Mouse (Mus musculus) testis, adult 2 months (tissue): ENCODE data around the gene Tpd52l1. TPM values are rescaled to one million over a fixed set of nuclear protein-coding genes. Genes with fewer than 3 reads are reported as not detected.
A peak's percentile ranks its signal among the peaks of the same experiment; 100 is the strongest.

Experiments
- H3K27ac ChIP-seq: fragments of 200-500 bp; 2 replicates; pipeline ENCODE4 v1.5.1; 2012; ENCODE audit warnings: low read depth, low read length; ENCODE audit not compliant: control insufficient read depth, insufficient read depth
- H3K27me3 ChIP-seq: fragments of 200-500 bp; 2 replicates; pipeline ENCODE4 v1.6.1; 2012; ENCODE audit warnings: mild to moderate bottlenecking, low read length, moderate library complexity; ENCODE audit not compliant: control insufficient read depth, insufficient read depth
- H3K36me3 ChIP-seq: fragments of 200-500 bp; 2 replicates; pipeline ENCODE4 v1.6.1; 2012; ENCODE audit warnings: mild to moderate bottlenecking, low read length; ENCODE audit not compliant: control insufficient read depth, insufficient read depth
- H3K4me1 ChIP-seq: fragments of 200-500 bp; 2 replicates; pipeline ENCODE4 v1.6.1; 2012; ENCODE audit warnings: low read length; ENCODE audit not compliant: control insufficient read depth, insufficient read depth
- H3K4me3 ChIP-seq: fragments of 200-500 bp; 2 replicates; pipeline ENCODE4 v1.5.1; 2012; ENCODE audit warnings: low read depth, mild to moderate bottlenecking, low read length, moderate library complexity, mixed read lengths; ENCODE audit not compliant: control insufficient read depth
- CTCF ChIP-seq: fragments of 200-500 bp; IDR thresholded peaks from 2 replicates; pipeline ENCODE4 v1.5.1; 2012; ENCODE audit warnings: low read depth, mild to moderate bottlenecking, inconsistent platforms, low read length, moderate library complexity; ENCODE audit not compliant: control insufficient read depth, insufficient read depth, insufficient replicate concordance
- POLR2A ChIP-seq: fragments of 200-500 bp; IDR thresholded peaks from 2 replicates; pipeline ENCODE4 v1.6.1; 2012; ENCODE audit warnings: low read depth, mild to moderate bottlenecking, inconsistent platforms, low read length, moderate library complexity; ENCODE audit not compliant: control insufficient read depth
- polyA plus RNA-seq: library from polyadenylated mRNA; depleted of rRNA; stranded (reverse); fragments of >200 nt; gene quantifications from 2 replicates; pipeline ENCODE4 v1.2.3, GENCODE M21; 2012; rRNA removed

The Tpd52l1 gene
- polyA plus RNA-seq, result 14.1 and 17.7 TPM in 2 replicates

DNA sequence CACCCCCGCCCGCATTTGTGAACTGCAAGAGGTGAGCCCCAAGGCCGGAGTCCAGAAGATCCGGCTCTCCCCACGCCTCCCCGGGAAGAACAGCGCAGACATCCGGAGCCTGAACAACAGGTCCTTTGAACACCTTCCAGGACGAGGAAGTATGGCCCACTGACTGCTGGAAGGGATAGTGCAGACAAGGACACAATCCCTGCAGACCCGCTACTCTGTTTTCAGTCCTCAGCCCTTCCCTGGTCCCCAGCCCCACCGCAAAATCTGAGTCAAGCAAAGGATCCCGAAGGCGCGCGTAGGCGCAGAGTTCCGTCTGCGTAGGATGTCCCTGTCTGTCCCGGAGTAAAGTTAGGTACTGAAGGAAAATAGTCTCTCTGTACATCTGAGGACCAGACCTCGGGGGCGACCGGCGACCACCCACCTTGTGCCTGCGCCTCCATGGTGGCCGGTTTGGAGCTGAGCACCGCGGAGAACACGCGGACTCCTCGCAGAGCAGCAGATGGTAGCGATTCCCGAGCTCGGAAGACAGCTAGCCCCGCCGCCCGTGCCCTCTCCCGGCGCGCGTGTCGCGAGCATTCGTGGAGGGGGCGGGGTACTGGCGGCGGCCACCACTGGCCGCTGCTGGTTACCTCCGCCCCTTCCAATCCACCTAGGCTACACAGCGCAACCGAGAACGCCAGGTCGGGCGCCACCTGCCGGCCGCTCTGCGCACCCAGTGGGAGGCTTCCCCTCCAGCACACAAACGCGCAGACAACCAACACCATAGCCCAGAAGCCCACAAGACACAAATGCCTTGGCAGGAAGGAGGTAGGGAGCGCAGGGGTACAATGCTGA is at the start of gene Tpd52l1:
Tpd52l1 (minus strand) TSS at position 668 of the 834 bp plus-strand sequence.
- Histone ChIP-seq H3K4me1 (peaks cover 9% of the 10 kb centered on the region), H3K27ac (peak within 1 kb of the TSS; percentile 48), H3K36me3 (no peaks in the 10 kb centered on the region), H3K27me3 (no peaks in the 10 kb centered on the region), H3K4me3 (peak within 1 kb of the TSS; percentile 75)
- peak; percentile 93 for TF ChIP-seq CTCF
- TF ChIP-seq POLR2A, result no peak

GRCm38 (mm10) chr10:31494296-31494695 is 48.5 kb upstream of the Tpd52l1 start:
- Histone ChIP-seq H3K36me3 (no peaks in the 10 kb centered on the region), H3K27ac (no peak overlapping the region), H3K4me1 (no peaks in the 10 kb centered on the region), H3K4me3 (no peak overlapping the region), H3K27me3 (no peaks in the 10 kb centered on the region)
- TF ChIP-seq CTCF (no peak), POLR2A (no peak)

GRCm38 (mm10) chr10:31467043-31467898 is 21.5 kb upstream of the Tpd52l1 start:
- Histone ChIP-seq H3K4me3 (no peak overlapping the region), H3K27ac (no peak overlapping the region), H3K27me3 (no peaks in the 10 kb centered on the region), H3K36me3 (no peaks in the 10 kb centered on the region), H3K4me1 (no peaks in the 10 kb centered on the region)
- TF ChIP-seq POLR2A, result no peak
- no peak for TF ChIP-seq CTCF

- no peak overlapping the region for H3K4me3 ChIP-seq
- TF ChIP-seq CTCF, result no peak
- TF ChIP-seq POLR2A, result no peak
- H3K4me1 ChIP-seq, result no peaks in the 10 kb centered on the region
- no peaks in the 10 kb centered on the region for H3K36me3 ChIP-seq
- H3K27ac ChIP-seq, result no peak overlapping the region
- no peaks in the 10 kb centered on the region for H3K27me3 ChIP-seq
Observed at GRCm38 (mm10) chr10:31465840-31466541, 20.2 kb upstream of the Tpd52l1 start.

- Histone ChIP-seq H3K27me3 (no peaks in the 10 kb centered on the region), H3K4me1 (no peaks in the 10 kb centered on the region), H3K36me3 (no peaks in the 10 kb centered on the region), H3K27ac (no peak overlapping the region), H3K4me3 (no peak overlapping the region)
- TF ChIP-seq POLR2A, result no peak
- no peak for TF ChIP-seq CTCF
Observed at GRCm38 (mm10) chr10:31465424-31465823, 19.7 kb upstream of the Tpd52l1 start.

DNA sequence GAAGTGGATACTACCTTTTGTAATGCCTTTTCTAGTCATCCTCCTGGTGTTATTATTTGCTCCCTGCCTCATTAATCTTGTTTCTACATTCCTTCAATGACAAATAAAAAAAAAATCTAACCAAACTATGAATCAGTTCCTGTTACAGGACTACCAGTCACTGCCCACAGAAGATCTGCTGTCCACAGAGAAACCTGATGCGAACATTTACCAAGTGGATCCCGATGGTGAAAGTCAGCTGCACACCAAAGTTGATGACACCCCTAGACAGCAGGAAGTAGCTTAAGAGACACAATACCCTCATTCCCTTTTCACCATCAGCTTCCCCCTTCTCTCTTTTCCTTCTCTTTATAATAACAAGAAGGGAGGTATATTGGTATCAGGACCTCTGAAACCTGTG is 17.3 kb upstream of the Tpd52l1 start:
- H3K4me1 ChIP-seq, result no peaks in the 10 kb centered on the region
- no peak overlapping the region for H3K27ac ChIP-seq
- H3K4me3 ChIP-seq, result no peak overlapping the region
- H3K27me3 ChIP-seq, result no peaks in the 10 kb centered on the region
- H3K36me3 ChIP-seq, result no peaks in the 10 kb centered on the region
- TF ChIP-seq CTCF (no peak), POLR2A (no peak)
